Mouse (Mus musculus) stomach, embryonic 14.5 days (tissue): ENCODE results near the gene Jund. TPM values are rescaled to one million over a fixed set of nuclear protein-coding genes. Genes with fewer than 3 reads are reported as not detected.

Experiments
- ATAC-seq: fragments of 200-750 bp; cut with Nextera tagmentation; 2 replicates; pipeline ENCODE4 v1.8.0; 2017; ENCODE audit warnings: low read depth, moderate TSS enrichment; ENCODE audit not compliant: insufficient number of reproducible peaks, insufficient read depth, low FRiP score
- H3K27ac ChIP-seq: fragments of 300-500 bp; sonication (generic); 2 replicates; pipeline ENCODE4 v1.5.1; 2014; ENCODE audit warnings: mild to moderate bottlenecking, low read length, moderate library complexity, mixed read lengths
- H3K27me3 ChIP-seq: fragments of 300-500 bp; sonication (generic); 2 replicates; pipeline ENCODE4 v1.6.1; 2014; ENCODE audit warnings: low read length, control low read depth, mixed read lengths; ENCODE audit not compliant: control insufficient read depth, insufficient read depth
- H3K36me3 ChIP-seq: fragments of 300-500 bp; sonication (generic); 2 replicates; pipeline ENCODE4 v1.6.1; 2014; ENCODE audit warnings: mild to moderate bottlenecking, control low read depth, low read length, moderate library complexity, mixed read lengths; ENCODE audit not compliant: control insufficient read depth, insufficient read depth
- H3K4me1 ChIP-seq: fragments of 300-500 bp; sonication (generic); 2 replicates; pipeline ENCODE4 v1.6.1; 2014; ENCODE audit warnings: low read length, control low read depth, mixed read lengths; ENCODE audit not compliant: control insufficient read depth, insufficient read depth
- H3K4me2 ChIP-seq: fragments of 300-500 bp; sonication (generic); replicated peaks from 2 replicates; pipeline ENCODE4 v1.6.1; 2014; ENCODE audit warnings: low read depth, low read length, control low read depth
- H3K4me3 ChIP-seq: fragments of 300-500 bp; sonication (generic); 2 replicates; pipeline ENCODE4 v1.5.1; 2014; ENCODE audit warnings: low read depth, low read length, control low read depth
- H3K9ac ChIP-seq: fragments of 300-500 bp; sonication (generic); replicated peaks from 2 replicates; pipeline ENCODE4 v1.6.1; 2014; ENCODE audit warnings: low read depth, mild to moderate bottlenecking, control low read depth, low read length, moderate library complexity, mixed read lengths
- H3K9me3 ChIP-seq: fragments of 300-500 bp; sonication (generic); 2 replicates; pipeline ENCODE4 v1.6.1; 2016; ENCODE audit warnings: low read depth, low read length, control low read depth; ENCODE audit not compliant: control insufficient read depth
- WGBS: fragments of 180-500 bp; shearing (Covaris S2); extraction: QIAGEN DNeasy Blood & Tissue Kit; methylation state at CpG from one replicate; pipeline ENCODE4 v1.1.7; 2014; 5-methylcytosine and 5-hydroxymethylcytosine counted together
- polyA plus RNA-seq: library from polyadenylated mRNA; unstranded; fragments of >200 nt; fragmentation: Nextera tagmentation; extraction: Ambion mirVana; gene quantifications from 2 replicates; pipeline ENCODE4 v1.2.1, GENCODE M21; 2014

Jund gene
- polyA plus RNA-seq, 1 experiment from 2014 or later, result 78.9 TPM

- 57% methylated on average over 12 of the region's 12 CpGs for WGBS
- H3K9ac ChIP-seq, result no peak overlapping the region; the same call in 1 of the 2 replicates
- H3K4me3 ChIP-seq, result peak overlapping the region; percentile 97
- peaks cover 46% of the 10 kb centered on the region for H3K4me1 ChIP-seq
- H3K9me3 ChIP-seq, result no peaks in the 10 kb centered on the region
- H3K4me2 ChIP-seq, result peak overlapping the region; percentile 50
- no peaks in the 10 kb centered on the region for H3K36me3 ChIP-seq
- no peak for ATAC-seq
- H3K27me3 ChIP-seq, result no peaks in the 10 kb centered on the region
- peak overlapping the region; percentile 93 for H3K27ac ChIP-seq
These were observed 1.1 kb upstream of the Jund start for GRCm38 (mm10) chr8:70697366-70698250.

- no peaks in the 10 kb centered on the region for H3K27me3 ChIP-seq
- peaks cover 6% of the 10 kb centered on the region for H3K36me3 ChIP-seq
- peak overlapping the region; percentile 61 for H3K4me2 ChIP-seq
- under 1% methylated on average over 86 of the region's 89 CpGs for WGBS
- H3K27ac ChIP-seq, result peak overlapping the region; percentile 99
- peak overlapping the region; percentile 99 for H3K9ac ChIP-seq
- peaks cover 44% of the 10 kb centered on the region for H3K4me1 ChIP-seq
- peak; percentile 5; the same call in 1 of the 2 replicates for ATAC-seq
- H3K9me3 ChIP-seq, result no peaks in the 10 kb centered on the region
- peak overlapping the region; percentile 97 for H3K4me3 ChIP-seq
These were observed 526 bp downstream of the Jund start for GRCm38 (mm10) chr8:70699116-70699833.

- under 1% methylated on average over 59 of the region's 59 CpGs for WGBS
- Histone ChIP-seq H3K27ac (peak overlapping the region; percentile 99), H3K4me3 (peak overlapping the region; percentile 97), H3K9ac (peak overlapping the region; percentile 99), H3K9me3 (no peaks in the 10 kb centered on the region), H3K4me1 (peaks cover 44% of the 10 kb centered on the region), H3K4me2 (peak overlapping the region; percentile 61), H3K27me3 (no peaks in the 10 kb centered on the region), H3K36me3 (peaks cover 6% of the 10 kb centered on the region)
- ATAC-seq, result no peak
These were observed 1.2 kb downstream of the Jund start for GRCm38 (mm10) chr8:70699834-70700554.

GRCm38 (mm10) chr8:70700555-70700922, 1.8 kb downstream of the Jund start:
- peak overlapping the region; percentile 99 for H3K27ac ChIP-seq
- WGBS, result under 1% methylated on average over 20 of the region's 20 CpGs

GRCm38 (mm10) chr8:70701048-70701981, 2.6 kb downstream of the Jund start:
- H3K27ac ChIP-seq, result peak overlapping the region; percentile 99; the same call in 1 of the 2 replicates
- WGBS, result 47% methylated on average over 10 of the region's 10 CpGs

More at GRCm38 (mm10) chr8:70700555-70700922, 1.8 kb downstream of the Jund start:
- peak overlapping the region; percentile 97 for H3K4me3 ChIP-seq
- peak overlapping the region; percentile 99; the same call in 1 of the 2 replicates for H3K9ac ChIP-seq
- no peaks in the 10 kb centered on the region for H3K9me3 ChIP-seq
- H3K4me2 ChIP-seq, result peak overlapping the region; percentile 61
- H3K27me3 ChIP-seq, result no peaks in the 10 kb centered on the region
- H3K4me1 ChIP-seq, result peaks cover 41% of the 10 kb centered on the region
- 0 out of 2 replicates have a peak, but pooled peaks have one; percentile 3 for ATAC-seq
- H3K36me3 ChIP-seq, result peaks cover 6% of the 10 kb centered on the region

GRCm38 (mm10) chr8:70701982-70702841, 3.5 kb downstream of the Jund start:
- no peak for ATAC-seq
- H3K27me3 ChIP-seq, result no peaks in the 10 kb centered on the region
- H3K4me3 ChIP-seq, result no peak overlapping the region; the same call in 1 of the 2 replicates
- no peak overlapping the region for H3K9ac ChIP-seq
- peaks cover 6% of the 10 kb centered on the region for H3K36me3 ChIP-seq
- WGBS, result 83% methylated on average over 2 of the region's 2 CpGs
- no peak overlapping the region for H3K27ac ChIP-seq
- H3K4me1 ChIP-seq, result peaks cover 25% of the 10 kb centered on the region
- H3K9me3 ChIP-seq, result no peaks in the 10 kb centered on the region
- H3K4me2 ChIP-seq, result peak overlapping the region; percentile 61; the same call in 1 of the 2 replicates

More at GRCm38 (mm10) chr8:70701048-70701981, 2.6 kb downstream of the Jund start:
- Histone ChIP-seq H3K27me3 (no peaks in the 10 kb centered on the region), H3K4me2 (peak overlapping the region; percentile 61), H3K9me3 (no peaks in the 10 kb centered on the region), H3K4me3 (peak overlapping the region; percentile 97), H3K4me1 (peaks cover 34% of the 10 kb centered on the region), H3K36me3 (peaks cover 6% of the 10 kb centered on the region), H3K9ac (peak overlapping the region; percentile 32)
- no peak for ATAC-seq

GRCm38 (mm10) chr8:70702842-70703182, 4.1 kb downstream of the Jund start:
- no peak overlapping the region for H3K4me3 ChIP-seq

More at GRCm38 (mm10) chr8:70702842-70703182, 4.1 kb downstream of the Jund start:
- H3K27me3 ChIP-seq, result no peaks in the 10 kb centered on the region
- H3K36me3 ChIP-seq, result peaks cover 6% of the 10 kb centered on the region
- H3K9ac ChIP-seq, result no peak overlapping the region
- peaks cover 19% of the 10 kb centered on the region for H3K4me1 ChIP-seq
- no peak for ATAC-seq
- H3K27ac ChIP-seq, result no peak overlapping the region
- 76% methylated on average over 3 of the region's 3 CpGs for WGBS
- H3K4me2 ChIP-seq, result no peak overlapping the region
- no peaks in the 10 kb centered on the region for H3K9me3 ChIP-seq
